Mouse (Mus musculus) MEL (cell line): ENCODE results near the gene Atp6v1b1. TPM values are rescaled to one million over a fixed set of nuclear protein-coding genes. Genes with fewer than 3 reads are reported as not detected.

Experiments
- DNase-seq: peaks from one replicate; pipeline ENCODE4 v3.0.0; 2011; ENCODE audit warnings: low read depth, low spot score
- H3K27ac ChIP-seq: 2 replicates; pipeline ENCODE4 v1.5.1; 2012; ENCODE audit warnings: low read depth, mild to moderate bottlenecking, control low read depth, low read length, moderate library complexity; ENCODE audit not compliant: control insufficient read depth
- H3K27me3 ChIP-seq, 2 experiments: fragments of 150-350 bp in 1 of 2; sonication (generic) in 1 of 2; 2 replicates each; pipeline ENCODE4 v1.6.1; 2012; ENCODE audit warnings: low read length in 2 of 2, mild to moderate bottlenecking in 2 of 2, improper control_type of control experiment in 1 of 2, moderate library complexity in 1 of 2; ENCODE audit not compliant: insufficient read depth in 2 of 2, control insufficient read depth in 1 of 2
- H3K36me3 ChIP-seq, 2 experiments: 2 replicates each; pipeline ENCODE4 v1.6.1; 2012 to 2014; ENCODE audit warnings: low read length in 2 of 2, improper control_type of control experiment in 1 of 2, inconsistent platforms in 1 of 2, mild to moderate bottlenecking in 1 of 2; ENCODE audit not compliant: insufficient read depth in 2 of 2, control insufficient read depth in 1 of 2
- H3K4me1 ChIP-seq, 2 experiments: fragments of 150-350 bp in 1 of 2; sonication (generic) in 1 of 2; 2 replicates each; pipeline ENCODE4 v1.6.1; 2012; ENCODE audit warnings: low read length in 2 of 2, improper control_type of control experiment in 1 of 2, mild to moderate bottlenecking in 1 of 2; ENCODE audit not compliant: insufficient read depth in 2 of 2, control insufficient read depth in 1 of 2
- H3K4me3 ChIP-seq, 2 experiments: fragments of 150-350 bp in 1 of 2; sonication (generic) in 1 of 2; 2 replicates each; pipeline ENCODE4 v1.5.1; 2012; ENCODE audit warnings: low read depth in 2 of 2, low read length in 2 of 2, mild to moderate bottlenecking in 2 of 2, moderate library complexity in 2 of 2, control low read depth in 1 of 2, improper control_type of control experiment in 1 of 2; ENCODE audit not compliant: control insufficient read depth in 1 of 2, insufficient read depth in 1 of 2
- H3K79me2 ChIP-seq: 2 replicates; pipeline ENCODE4 v1.6.1; 2012; ENCODE audit warnings: mild to moderate bottlenecking, low read length, moderate library complexity; ENCODE audit not compliant: control insufficient read depth, poor library complexity, insufficient read depth
- H3K9ac ChIP-seq: 2 replicates; pipeline ENCODE4 v1.6.1; 2012; ENCODE audit warnings: low read depth, mild to moderate bottlenecking, control low read depth, low read length, moderate library complexity; ENCODE audit not compliant: control insufficient read depth, poor library complexity, severe bottlenecking
- H3K9me3 ChIP-seq: fragments of 150-350 bp; sonication (generic); replicated peaks from 2 replicates; pipeline ENCODE4 v1.6.1; 2012; ENCODE audit warnings: mild to moderate bottlenecking, low read length, improper control_type of control experiment, moderate library complexity; ENCODE audit not compliant: insufficient read depth
- BHLHE40 ChIP-seq: IDR thresholded peaks from 2 replicates; pipeline ENCODE4 v1.6.1; 2012; ENCODE audit warnings: low read depth, mild to moderate bottlenecking, inconsistent platforms, low read length, improper control_type of control experiment, borderline replicate concordance
- CTCF ChIP-seq, 3 experiments: IDR thresholded peaks in 2 of 3; conservative IDR thresholded peaks in 1 of 3; 2 replicates each; pipeline ENCODE4 v1.5.1; 2011 to 2012; ENCODE audit warnings: low read length in 3 of 3, low read depth in 2 of 3, mild to moderate bottlenecking in 2 of 3, improper control_type of control experiment in 1 of 3, inconsistent platforms in 1 of 3, mixed read lengths in 1 of 3, moderate library complexity in 1 of 3; ENCODE audit not compliant: control insufficient read depth in 1 of 3, insufficient read depth in 1 of 3, poor library complexity in 1 of 3, severe bottlenecking in 1 of 3
- EP300 ChIP-seq, 2 experiments: IDR thresholded peaks; 2 replicates each; pipeline ENCODE4 v1.6.1; 2011; ENCODE audit warnings: improper control_type of control experiment in 2 of 2, low read length in 2 of 2, low read depth in 1 of 2, mild to moderate bottlenecking in 1 of 2
- GATA1 ChIP-seq: IDR thresholded peaks from 2 replicates; pipeline ENCODE4 v1.6.1; 2011; ENCODE audit warnings: low read depth, low read length, improper control_type of control experiment
- HCFC1 ChIP-seq: IDR thresholded peaks from 2 replicates; pipeline ENCODE4 v1.6.1; 2012; ENCODE audit warnings: low read depth, mild to moderate bottlenecking, inconsistent platforms, low read length, improper control_type of control experiment, moderate library complexity
- MYC ChIP-seq: IDR thresholded peaks from 2 replicates; pipeline ENCODE4 v1.6.1; 2011; ENCODE audit warnings: low read depth, mild to moderate bottlenecking, low read length, improper control_type of control experiment, moderate library complexity
- NELFE ChIP-seq: IDR thresholded peaks from 2 replicates; pipeline ENCODE4 v1.6.1; 2011; ENCODE audit warnings: low read depth, low read length, improper control_type of control experiment
- NRF1 ChIP-seq: IDR thresholded peaks from 2 replicates; pipeline ENCODE4 v1.6.1; 2014; ENCODE audit warnings: low read depth, mild to moderate bottlenecking, inconsistent platforms, low read length, improper control_type of control experiment, moderate library complexity; ENCODE audit not compliant: poor library complexity, insufficient read depth, severe bottlenecking
- POLR2AphosphoS5 ChIP-seq: IDR thresholded peaks from 2 replicates; pipeline ENCODE4 v1.6.1; 2012; ENCODE audit warnings: low read depth, borderline replicate concordance, mild to moderate bottlenecking, inconsistent platforms, low read length, moderate library complexity, mixed read lengths
- TBP ChIP-seq: IDR thresholded peaks from 2 replicates; pipeline ENCODE4 v1.8.0; 2011; ENCODE audit warnings: low read depth, low read length, improper control_type of control experiment
- TCF12 ChIP-seq: IDR thresholded peaks from 2 replicates; pipeline ENCODE4 v1.6.1; 2014; ENCODE audit warnings: low read depth, mild to moderate bottlenecking, inconsistent platforms, low read length, improper control_type of control experiment, moderate library complexity
- USF2 ChIP-seq, 2 experiments: IDR thresholded peaks; 2 replicates each; pipeline ENCODE4 v1.6.1; 2011 to 2012; ENCODE audit warnings: improper control_type of control experiment in 2 of 2, low read length in 2 of 2, borderline replicate concordance in 1 of 2, inconsistent platforms in 1 of 2, low read depth in 1 of 2, mild to moderate bottlenecking in 1 of 2; ENCODE audit not compliant: insufficient read depth in 1 of 2
- ZC3H11A ChIP-seq: IDR thresholded peaks from 2 replicates; pipeline ENCODE4 v1.6.1; 2012; ENCODE audit warnings: low read depth, mild to moderate bottlenecking, inconsistent platforms, low read length, improper control_type of control experiment
- ZMIZ1 ChIP-seq: IDR thresholded peaks from 2 replicates; pipeline ENCODE4 v1.6.1; 2012; ENCODE audit warnings: low read depth, mild to moderate bottlenecking, inconsistent platforms, low read length, improper control_type of control experiment, moderate library complexity
- ZNF384 ChIP-seq: IDR thresholded peaks from 2 replicates; pipeline ENCODE4 v1.6.1; 2012; ENCODE audit warnings: low read depth, mild to moderate bottlenecking, inconsistent platforms, low read length, improper control_type of control experiment
- polyA plus RNA-seq, 2 experiments: library from polyadenylated mRNA; stranded (reverse) in 1 of 2; unstranded in 1 of 2; fragments of >175 nt in 1 of 2; fragments of >200 nt in 1 of 2; gene quantifications; 2 replicates each; pipeline versions ENCODE4 v1.2.1 to v1.2.4; 2012; ENCODE audit warnings: low replicate concordance in 2 of 2, low read depth in 1 of 2; ENCODE audit not compliant: insufficient read length in 2 of 2, insufficient read depth in 1 of 2, missing spikeins in 1 of 2
- total RNA-seq: library from RNA; depleted of rRNA; stranded (reverse); fragments of 300-350 nt; gene quantifications from 2 replicates; pipeline ENCODE4 v1.2.3, GENCODE M21; 2012

The Atp6v1b1 gene
- total and polyA plus RNA-seq, 3 experiments: 0.08 TPM; not detected in 2

GRCm38 (mm10) chr6:83756051-83756450 is 13.3 kb downstream of the Atp6v1b1 start:
- DNase-seq: no peak
- H3K36me3 ChIP-seq: no peaks in the 10 kb centered on the region
- no peaks in the 10 kb centered on the region for H3K9me3 ChIP-seq
- H3K4me1 ChIP-seq: no peaks in the 10 kb centered on the region
- H3K9ac ChIP-seq: no peak overlapping the region
- H3K27ac ChIP-seq: no peak overlapping the region
- H3K27me3 ChIP-seq: no peaks in the 10 kb centered on the region; a peak in 2 of 4 replicates
- no peaks in the 10 kb centered on the region for H3K79me2 ChIP-seq
- TF ChIP-seq CTCF (IDR thresholded peaks at IDR 0.05 in 2 of 3, conservative IDR thresholded peaks at IDR 0.05 in 1 of 3; ENCODE audit: control insufficient read depth in 1 of 3, insufficient read depth in 1 of 3, low read depth in 2 of 3, low read length in 3 of 3, poor library complexity in 1 of 3, severe bottlenecking in 1 of 3): no peak
- TF ChIP-seq POLR2AphosphoS5: no peak
- no peak for TF ChIP-seq ZNF384
- no peak for TF ChIP-seq MYC
- TF ChIP-seq TCF12: no peak
- no peak for TF ChIP-seq USF2 (IDR thresholded peaks at IDR 0.05; ENCODE audit: borderline replicate concordance in 1 of 2, insufficient read depth in 1 of 2, low read depth in 1 of 2, low read length in 2 of 2)
- TF ChIP-seq ZC3H11A: no peak
- H3K4me3 ChIP-seq: no peak overlapping the region

GRCm38 (mm10) chr6:83762344-83762743 is 19.6 kb downstream of the Atp6v1b1 start, which contains the start of gene Ankrd53:
Gene Ankrd53, plus strand, starts transcription at chr6:83762644.
- Histone ChIP-seq H3K27ac (no peak within 1 kb of the TSS), H3K4me3 (no peak within 1 kb of the TSS), H3K36me3 (no peaks in the 10 kb centered on the region), H3K79me2 (no peaks in the 10 kb centered on the region), H3K27me3 (no peaks in the 10 kb centered on the region)
- no peak for TF ChIP-seq ZNF384
- TF ChIP-seq TBP: no peak
- no peak for TF ChIP-seq HCFC1
- TF ChIP-seq NELFE: no peak
- no peak for TF ChIP-seq GATA1
- no peak for TF ChIP-seq EP300 (IDR thresholded peaks at IDR 0.05; ENCODE audit: low read depth in 1 of 2, low read length in 2 of 2)
- no peak for TF ChIP-seq ZMIZ1
- TF ChIP-seq BHLHE40: no peak
- TF ChIP-seq NRF1: no peak
- TF ChIP-seq, all 39 proteins: peak for 0
- DNase-seq: no peak
- Histone ChIP-seq H3K4me1 (no peaks in the 10 kb centered on the region), H3K9me3 (no peaks in the 10 kb centered on the region), H3K9ac (no peak within 1 kb of the TSS)
